Mouse (Mus musculus) mouse trophoblast stem cell (cell line): ENCODE data around the gene Samd3.

Source experiments
- in situ Hi-C, 2 experiments: fragments of 300-500 bp; cut with MseI, MboI; formaldehyde crosslinking; loops; 2 replicates in 1 of 2; 3 replicates in 1 of 2; pipeline ENCODE4 v1.15.1; 2025

The Samd3 gene

GRCm38 (mm10) chr10:26229488-26229887 is at the start of gene Samd3:
TSS of gene Samd3 (plus strand) at chr10:26229707.
- in situ Hi-C loops, result no loop called here

GRCm38 (mm10) chr10:26185289-26185688 is 44.2 kb upstream of the Samd3 start:
- in situ Hi-C loops, result no loop called here

GRCm38 (mm10) chr10:26190811-26191210 is 38.7 kb upstream of the Samd3 start:
- in situ Hi-C loops, result no loop called here

GRCm38 (mm10) chr10:26194892-26195291 is 34.6 kb upstream of the Samd3 start:
- in situ Hi-C loops, result no loop called here

GRCm38 (mm10) chr10:26202708-26203368 is 26.7 kb upstream of the Samd3 start:
- in situ Hi-C loops, result no loop called here

GRCm38 (mm10) chr10:26220729-26221128 is 8.8 kb upstream of the Samd3 start:
- in situ Hi-C loops, result no loop called here

- in situ Hi-C loops, result no loop called here
Observed at GRCm38 (mm10) chr10:26226241-26226640, 3.3 kb upstream of the Samd3 start.

GRCm38 (mm10) chr10:26226734-26227133 is 2.8 kb upstream of the Samd3 start:
- in situ Hi-C loops, result no loop called here

- in situ Hi-C loops, result no loop called here
Observed at GRCm38 (mm10) chr10:26228187-26228586, 1.3 kb upstream of the Samd3 start.

GRCm38 (mm10) chr10:26232071-26232653 is 2.7 kb downstream of the Samd3 start:
- in situ Hi-C loops, result no loop called here

- in situ Hi-C loops, result no loop called here
Observed at GRCm38 (mm10) chr10:26238559-26238958, 9.1 kb downstream of the Samd3 start.

- in situ Hi-C loops, result no loop called here
Observed at GRCm38 (mm10) chr10:26239090-26239489, 9.6 kb downstream of the Samd3 start.

- in situ Hi-C loops, result no loop called here
Observed at GRCm38 (mm10) chr10:26243203-26243602, 13.7 kb downstream of the Samd3 start.

- in situ Hi-C loops, result no loop called here
Observed at GRCm38 (mm10) chr10:26244466-26244865, 15.0 kb downstream of the Samd3 start.

- in situ Hi-C loops, result no loop called here
Observed at GRCm38 (mm10) chr10:26249426-26250165, 20.1 kb downstream of the Samd3 start.

GRCm38 (mm10) chr10:26259908-26260307 is 30.4 kb downstream of the Samd3 start:
- in situ Hi-C loops, result no loop called here

- in situ Hi-C loops, result no loop called here
Observed at GRCm38 (mm10) chr10:26263744-26264459, 34.4 kb downstream of the Samd3 start.

GRCm38 (mm10) chr10:26275414-26275813 is 45.9 kb downstream of the Samd3 start:
- in situ Hi-C loops, result no loop called here

GRCm38 (mm10) chr10:26280009-26280408 is 50.5 kb downstream of the Samd3 start:
- in situ Hi-C loops, result no loop called here

GRCm38 (mm10) chr10:26287136-26287535 is 57.6 kb downstream of the Samd3 start:
- in situ Hi-C loops, result no loop called here

- in situ Hi-C loops, result no loop called here
Observed at GRCm38 (mm10) chr10:26297200-26297599, 67.7 kb downstream of the Samd3 start.

- in situ Hi-C loops, result no loop called here
Observed at GRCm38 (mm10) chr10:26297626-26298025, 68.1 kb downstream of the Samd3 start.
